Mouse (Mus musculus) liver, adult 2 months (tissue): ENCODE measurements at regions not wholly inside any gene's neighbourhood (a gene's known extent, or its start where the extent isn't known, plus 50 kb on each side); places are given as distances from the start of the nearest gene placed in this dataset.

Experiments used
- DNase-seq: peaks from one replicate; pipeline ENCODE4 v3.0.0-alpha.2; 2011; ENCODE audit warnings: low read depth, low spot score; ENCODE audit errors: extremely low read depth
- H3K27ac ChIP-seq: fragments of 200-500 bp; replicated peaks from 2 replicates; pipeline ENCODE4 v1.5.1; 2012; ENCODE audit warnings: low read depth, mild to moderate bottlenecking, control low read depth, inconsistent platforms, low read length; ENCODE audit not compliant: insufficient read depth
- H3K27me3 ChIP-seq: fragments of 200-500 bp; 2 replicates; pipeline ENCODE4 v1.6.1; 2012; ENCODE audit warnings: mild to moderate bottlenecking, moderate library complexity, low read length, inconsistent platforms; ENCODE audit not compliant: control insufficient read depth, insufficient read depth
- H3K36me3 ChIP-seq: fragments of 200-500 bp; 2 replicates; pipeline ENCODE4 v1.6.1; 2012; ENCODE audit warnings: low read length, inconsistent platforms; ENCODE audit not compliant: control insufficient read depth, insufficient read depth
- H3K4me1 ChIP-seq: fragments of 200-500 bp; 2 replicates; pipeline ENCODE4 v1.6.1; 2011; ENCODE audit warnings: low read length; ENCODE audit not compliant: control insufficient read depth, insufficient read depth
- H3K4me3 ChIP-seq: fragments of 200-500 bp; 2 replicates; pipeline ENCODE4 v1.5.1; 2011; ENCODE audit warnings: low read depth, mild to moderate bottlenecking, control low read depth, low read length, moderate library complexity; ENCODE audit not compliant: insufficient read depth
- H3K79me2 ChIP-seq: fragments of 200-500 bp; 2 replicates; pipeline ENCODE4 v1.6.1; 2012; ENCODE audit warnings: inconsistent platforms, mild to moderate bottlenecking, low read length, moderate library complexity; ENCODE audit not compliant: control insufficient read depth, insufficient read depth
- H3K9ac ChIP-seq: fragments of 200-500 bp; 2 replicates; pipeline ENCODE4 v1.6.1; 2012; ENCODE audit warnings: low read depth, mild to moderate bottlenecking, control low read depth, inconsistent platforms, low read length
- CTCF ChIP-seq: fragments of 200-500 bp; IDR thresholded peaks from 2 replicates; pipeline ENCODE4 v1.5.1; 2011; ENCODE audit warnings: low read depth, low read length, control low read depth
- POLR2A ChIP-seq: fragments of 200-500 bp; IDR thresholded peaks from 2 replicates; pipeline ENCODE4 v1.6.1; 2011; ENCODE audit warnings: low read length, control low read depth; ENCODE audit not compliant: insufficient read depth; ENCODE audit errors: extremely low read depth
- WGBS: fragments of 180-500 bp; shearing (Covaris S2); methylation state at CpG from one replicate; pipeline ENCODE4 v1.1.7; 2018; 5-methylcytosine and 5-hydroxymethylcytosine counted together

DNA sequence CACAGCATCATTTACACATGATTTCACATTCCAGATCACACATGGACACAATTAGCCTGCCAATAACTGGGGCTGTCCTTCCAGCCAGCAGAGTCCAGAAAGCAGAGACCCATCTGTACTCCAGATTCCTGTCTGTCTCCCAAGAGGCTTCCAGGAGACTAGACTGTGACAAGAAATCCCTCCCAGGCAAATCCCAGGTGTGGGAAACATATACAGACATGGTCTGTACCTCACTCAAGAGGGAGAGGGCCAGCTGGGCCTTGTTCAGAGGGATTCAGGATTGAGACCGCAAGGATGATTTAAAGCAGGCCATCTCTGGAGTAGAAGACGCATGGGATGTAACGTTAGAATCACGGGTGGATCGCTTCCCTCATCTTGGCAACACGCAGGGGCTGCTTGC is 182.7 kb upstream of the Prr30 start:
- WGBS, result 89% methylated on average over 6 of the region's 6 CpGs
- H3K4me3 ChIP-seq, result no peak overlapping the region

DNA sequence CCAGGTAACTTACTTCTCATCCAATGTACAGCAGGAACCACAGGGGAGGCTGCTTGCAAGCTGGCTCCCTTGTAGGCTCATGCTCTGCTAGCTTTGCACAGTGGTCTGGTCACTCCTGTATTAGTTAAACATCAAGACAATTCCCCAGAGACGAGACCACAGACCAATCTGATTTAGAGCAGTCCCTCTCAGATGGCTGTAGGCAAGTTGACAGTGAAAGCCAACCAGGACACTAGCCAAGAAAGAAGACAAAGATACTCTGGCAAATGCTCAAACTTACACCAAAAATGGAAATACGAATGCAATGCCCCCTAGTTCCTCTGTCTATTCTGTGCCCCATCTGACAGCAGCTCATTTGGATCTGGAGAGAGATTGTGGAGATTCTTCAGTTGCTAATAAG is 181.8 kb upstream of the Prr30 start:
- Histone ChIP-seq H3K79me2 (no peaks in the 10 kb centered on the region), H3K36me3 (no peaks in the 10 kb centered on the region), H3K4me3 (no peak overlapping the region), H3K4me1 (no peaks in the 10 kb centered on the region), H3K27ac (no peak overlapping the region), H3K27me3 (no peaks in the 10 kb centered on the region), H3K9ac (no peak overlapping the region)
- DNase-seq, result no peak
- TF ChIP-seq CTCF, result no peak
- TF ChIP-seq POLR2A, result no peak
- WGBS, result 47% methylated on average over 2 of the region's 2 CpGs

More for the DNA sequence above, 182.7 kb upstream of the Prr30 start:
- no peaks in the 10 kb centered on the region for H3K36me3 ChIP-seq
- H3K27me3 ChIP-seq, result no peaks in the 10 kb centered on the region
- no peak overlapping the region for H3K9ac ChIP-seq
- no peak overlapping the region for H3K27ac ChIP-seq
- no peak for DNase-seq
- TF ChIP-seq CTCF (no peak), POLR2A (no peak)
- no peaks in the 10 kb centered on the region for H3K4me1 ChIP-seq
- no peaks in the 10 kb centered on the region for H3K79me2 ChIP-seq

DNA sequence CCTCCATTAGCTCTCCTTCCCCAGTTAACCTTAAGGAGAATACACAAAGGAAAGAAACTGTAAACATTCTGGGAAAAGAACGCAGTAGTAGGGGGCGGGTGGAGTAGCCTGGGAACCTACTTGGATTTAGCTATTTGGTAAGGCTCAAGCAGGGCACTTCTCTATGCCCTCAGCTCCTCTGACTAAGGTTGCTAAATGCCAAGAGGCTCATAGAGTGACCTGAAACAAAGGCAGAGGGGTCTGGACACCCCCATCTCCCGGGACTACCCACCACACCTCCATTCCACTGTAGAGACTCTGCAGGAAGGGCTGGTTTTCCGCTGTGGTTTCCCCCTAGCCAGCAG is 179.5 kb upstream of the Prr30 start:
- no peak overlapping the region for H3K4me3 ChIP-seq
- WGBS, result 37% methylated on average over 4 of the region's 4 CpGs
- TF ChIP-seq CTCF (no peak), POLR2A (no peak)
- no peaks in the 10 kb centered on the region for H3K79me2 ChIP-seq
- no peak overlapping the region for H3K9ac ChIP-seq
- no peaks in the 10 kb centered on the region for H3K27me3 ChIP-seq
- H3K36me3 ChIP-seq, result no peaks in the 10 kb centered on the region
- DNase-seq, result no peak
- H3K27ac ChIP-seq, result no peak overlapping the region
- no peaks in the 10 kb centered on the region for H3K4me1 ChIP-seq

DNA sequence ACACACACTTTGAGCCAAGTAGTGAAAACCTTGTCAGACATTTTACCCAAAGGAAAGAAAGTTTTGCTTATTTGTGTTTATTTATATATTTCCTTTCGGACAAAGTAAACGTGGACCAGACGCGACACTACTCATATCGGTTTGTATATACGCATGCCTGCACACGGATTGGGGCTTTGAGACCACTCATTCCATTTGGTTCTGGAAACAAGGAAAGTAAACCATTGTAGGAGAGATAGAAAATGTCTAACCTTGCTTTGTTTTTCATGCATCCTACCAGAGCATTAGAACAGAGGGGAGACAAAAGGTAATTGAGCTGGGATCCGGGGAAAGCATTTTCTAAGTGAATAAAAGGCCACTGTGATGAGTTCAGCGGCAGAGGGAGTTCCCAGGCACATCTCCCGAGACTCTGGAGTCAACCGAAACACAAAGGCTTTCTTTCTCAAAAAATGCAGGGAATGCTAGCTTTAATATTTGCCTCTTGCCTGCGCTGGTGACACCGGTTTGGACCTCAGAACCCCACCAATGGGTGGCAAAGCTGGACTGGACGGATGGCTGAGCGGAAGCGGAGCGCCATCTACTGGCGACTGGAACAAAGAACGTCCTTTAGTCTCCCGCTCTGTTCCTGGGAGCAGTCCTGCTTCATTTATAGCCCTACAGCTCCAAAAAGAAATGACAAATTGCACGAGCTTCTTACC is 179.0 kb upstream of the Prr30 start:
- Histone ChIP-seq H3K27ac (no peak overlapping the region), H3K36me3 (no peaks in the 10 kb centered on the region), H3K27me3 (no peaks in the 10 kb centered on the region), H3K4me3 (no peak overlapping the region), H3K79me2 (no peaks in the 10 kb centered on the region), H3K4me1 (no peaks in the 10 kb centered on the region), H3K9ac (no peak overlapping the region)
- peak; percentile 17 for DNase-seq
- TF ChIP-seq POLR2A, result no peak
- TF ChIP-seq CTCF, result peak; percentile 94
- 30% methylated on average over 21 of the region's 21 CpGs for WGBS

- no peak overlapping the region for H3K9ac ChIP-seq
- DNase-seq, result no peak
These were observed 178.4 kb upstream of the Prr30 start for GRCm38 (mm10) chr14:101378545-101378944.

GRCm38 (mm10) chr14:101376690-101377089 is 176.6 kb upstream of the Prr30 start:
- H3K27me3 ChIP-seq, result no peaks in the 10 kb centered on the region
- H3K36me3 ChIP-seq, result no peaks in the 10 kb centered on the region
- TF ChIP-seq CTCF (no peak), POLR2A (no peak)
- H3K9ac ChIP-seq, result no peak overlapping the region
- WGBS, result 82% methylated on average over 1 of the region's 1 CpGs
- no peak overlapping the region for H3K27ac ChIP-seq
- H3K4me3 ChIP-seq, result no peak overlapping the region
- no peaks in the 10 kb centered on the region for H3K79me2 ChIP-seq
- H3K4me1 ChIP-seq, result no peaks in the 10 kb centered on the region
- no peak for DNase-seq

More at GRCm38 (mm10) chr14:101378545-101378944, 178.4 kb upstream of the Prr30 start:
- H3K79me2 ChIP-seq, result no peaks in the 10 kb centered on the region
- H3K27me3 ChIP-seq, result no peaks in the 10 kb centered on the region
- no peaks in the 10 kb centered on the region for H3K4me1 ChIP-seq
- H3K27ac ChIP-seq, result no peak overlapping the region
- 88% methylated on average over 8 of the region's 8 CpGs for WGBS
- H3K36me3 ChIP-seq, result no peaks in the 10 kb centered on the region
- no peak overlapping the region for H3K4me3 ChIP-seq
- TF ChIP-seq POLR2A (no peak), CTCF (no peak)
